Mouse (Mus musculus) heart, postnatal 4 days (tissue): ENCODE results near the gene Acot3. TPM values are rescaled to one million over a fixed set of nuclear protein-coding genes. Genes with fewer than 3 reads are reported as not detected.
"Not testable (repeated sequence)": the region's sequence is repeated elsewhere in the genome, so short reads cannot be mapped to it uniquely, and the experiment has no call there.

Experiments used
- DNase-seq: peaks from one replicate; pipeline ENCODE4 v3.0.0; 2021
- total RNA-seq, 2 experiments: library from RNA; stranded (reverse); gene quantifications; 2 replicates each; pipeline ENCODE4 v1.2.3; 2021

Gene Acot3
- total RNA-seq: 1 to 10 TPM; 2.2 to 2.5 TPM

GRCm38 (mm10) chr12:84051937-84052474 is at the start of gene Acot3:
TSS of gene Acot3 (plus strand) at chr12:84052144.
- DNase-seq: no peak

- DNase-seq: no peak
Observed at GRCm38 (mm10) chr12:84003866-84004265, 48.1 kb upstream of the Acot3 start.

GRCm38 (mm10) chr12:84008251-84008650 is 43.7 kb upstream of the Acot3 start:
- DNase-seq: no peak

GRCm38 (mm10) chr12:84008729-84009128 is 43.2 kb upstream of the Acot3 start:
- DNase-seq: no peak

GRCm38 (mm10) chr12:84009171-84009965 is 42.6 kb upstream of the Acot3 start, which contains the start of gene Acot1:
TSS of gene Acot1 (plus strand) at chr12:84009490.
- peak; percentile 80 for DNase-seq

- DNase-seq: no peak
Observed at GRCm38 (mm10) chr12:84010201-84010600, 41.7 kb upstream of the Acot3 start.

- DNase-seq: peak; percentile 83
Observed at GRCm38 (mm10) chr12:84011251-84012040, 40.5 kb upstream of the Acot3 start.

- DNase-seq: no peak
Observed at GRCm38 (mm10) chr12:84013130-84013529, 38.8 kb upstream of the Acot3 start.

- DNase-seq: no peak
Observed at GRCm38 (mm10) chr12:84013701-84014100, 38.2 kb upstream of the Acot3 start.

GRCm38 (mm10) chr12:84020528-84020927 is 31.4 kb upstream of the Acot3 start:
- DNase-seq: peak; percentile 84

- DNase-seq: not testable (repeated sequence)
Observed at GRCm38 (mm10) chr12:84022266-84022665, 29.7 kb upstream of the Acot3 start.

- no peak for DNase-seq
Observed at GRCm38 (mm10) chr12:84023052-84023745, 28.7 kb upstream of the Acot3 start.

- no peak for DNase-seq
Observed at GRCm38 (mm10) chr12:84025888-84026287, 26.1 kb upstream of the Acot3 start.

- not testable (repeated sequence) for DNase-seq
Observed at GRCm38 (mm10) chr12:84028328-84028727, 23.6 kb upstream of the Acot3 start.

GRCm38 (mm10) chr12:84029043-84029442 is 22.9 kb upstream of the Acot3 start:
- not testable (repeated sequence) for DNase-seq

GRCm38 (mm10) chr12:84030659-84031332 is 21.1 kb upstream of the Acot3 start:
- DNase-seq: peak; percentile 87

- DNase-seq: no peak
Observed at GRCm38 (mm10) chr12:84032854-84033253, 19.1 kb upstream of the Acot3 start.

GRCm38 (mm10) chr12:84033302-84033701 is 18.6 kb upstream of the Acot3 start:
- DNase-seq: not testable (repeated sequence)

- DNase-seq: no peak
Observed at GRCm38 (mm10) chr12:84034108-84034507, 17.8 kb upstream of the Acot3 start.

- peak; percentile 16 for DNase-seq
Observed at GRCm38 (mm10) chr12:84038241-84038640, 13.7 kb upstream of the Acot3 start, which contains the start of gene Acot4. TSS of gene Acot4 (plus strand) at chr12:84038379.

- peak; percentile 46 for DNase-seq
Observed at GRCm38 (mm10) chr12:84038691-84039111, 13.2 kb upstream of the Acot3 start, which contains the start of gene Gm49366. TSS of gene Gm49366 (plus strand) at chr12:84038935.

GRCm38 (mm10) chr12:84042248-84042647 is 9.7 kb upstream of the Acot3 start:
- no peak for DNase-seq
